Mouse (Mus musculus) neural tube, embryonic 11.5 days (tissue): ENCODE measurements around the gene Ino80e. TPM values are rescaled to one million over a fixed set of nuclear protein-coding genes. Genes with fewer than 3 reads are reported as not detected.
A peak's percentile ranks its signal among the peaks of the same experiment; 100 is the strongest.

Experiments used
- ATAC-seq: fragments of 200-750 bp; cut with Nextera tagmentation; 2 replicates; pipeline ENCODE4 v1.8.0; 2017; ENCODE audit warnings: moderate number of reproducible peaks, mild to moderate bottlenecking, moderate TSS enrichment, moderate library complexity; ENCODE audit not compliant: insufficient read depth, low FRiP score, low TSS enrichment
- DNase-seq: peaks from one replicate; pipeline ENCODE4 v3.0.0-alpha.2; 2015; ENCODE audit warnings: low spot score
- H3K27ac ChIP-seq: fragments of 300-500 bp; sonication (generic); 2 replicates; pipeline ENCODE4 v1.5.1; 2014; ENCODE audit warnings: low read depth, mild to moderate bottlenecking, low read length
- H3K27me3 ChIP-seq: fragments of 300-500 bp; sonication (generic); 2 replicates; pipeline ENCODE4 v1.6.1; 2014; ENCODE audit warnings: mild to moderate bottlenecking, low read length, mixed read lengths; ENCODE audit not compliant: control insufficient read depth, insufficient read depth
- H3K36me3 ChIP-seq: fragments of 300-500 bp; sonication (generic); 2 replicates; pipeline ENCODE4 v1.6.1; 2014; ENCODE audit warnings: mild to moderate bottlenecking, low read length, moderate library complexity, mixed read lengths; ENCODE audit not compliant: control insufficient read depth, insufficient read depth
- H3K4me1 ChIP-seq: fragments of 300-500 bp; sonication (generic); 2 replicates; pipeline ENCODE4 v1.6.1; 2014; ENCODE audit warnings: low read length, mixed read lengths; ENCODE audit not compliant: control insufficient read depth, insufficient read depth
- H3K4me2 ChIP-seq: fragments of 300-500 bp; sonication (generic); 2 replicates; pipeline ENCODE4 v1.6.1; 2014; ENCODE audit warnings: low read depth, mild to moderate bottlenecking, moderate library complexity
- H3K4me3 ChIP-seq: fragments of 300-500 bp; sonication (generic); 2 replicates; pipeline ENCODE4 v1.5.1; 2014; ENCODE audit warnings: low read depth, low read length
- H3K9ac ChIP-seq: fragments of 300-500 bp; sonication (generic); 2 replicates; pipeline ENCODE4 v1.6.1; 2014; ENCODE audit warnings: mild to moderate bottlenecking, low read length
- H3K9me3 ChIP-seq: fragments of 300-500 bp; sonication (generic); 2 replicates; pipeline ENCODE4 v1.6.1; 2016; ENCODE audit warnings: low read length; ENCODE audit not compliant: control insufficient read depth
- WGBS: fragments of 180-500 bp; shearing (Covaris S2); extraction: QIAGEN DNeasy Blood & Tissue Kit; methylation state at CpG from one replicate; pipeline ENCODE4 v1.1.7; 2014; 5-methylcytosine and 5-hydroxymethylcytosine counted together
- polyA plus RNA-seq: library from polyadenylated mRNA; unstranded; fragments of >200 nt; fragmentation: Nextera tagmentation; extraction: Ambion mirVana; gene quantifications from 2 replicates; pipeline ENCODE4 v1.2.1, GENCODE M21; 2014

Gene Ino80e
- polyA plus RNA-seq, 1 experiment from 2014 or later, result 96.3 TPM

DNA sequence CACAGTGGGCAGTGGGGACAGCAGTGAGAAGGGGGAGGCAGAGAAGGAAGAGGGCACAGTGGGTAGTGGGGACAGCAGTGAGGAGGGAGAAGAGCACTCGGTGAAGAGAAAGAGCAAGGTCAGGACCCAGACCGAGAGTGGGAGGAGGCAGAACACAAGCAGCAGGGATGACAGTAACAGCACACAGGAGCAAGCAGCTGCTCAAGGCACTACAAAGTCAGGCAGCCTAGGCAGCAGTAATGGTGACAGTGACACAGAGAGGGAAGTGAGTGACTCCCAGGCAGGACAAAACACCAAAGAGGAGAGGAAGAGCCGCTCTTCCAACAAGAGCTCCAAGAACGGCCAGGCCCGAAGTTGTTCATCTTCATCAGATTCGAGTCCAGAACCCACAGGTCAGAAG is 1.6 kb upstream of the Ino80e start:
- Histone ChIP-seq H3K4me2 (peak overlapping the region; percentile 85), H3K27me3 (no peaks in the 10 kb centered on the region), H3K4me3 (peak overlapping the region; percentile 60; the same call in 1 of the 2 replicates), H3K4me1 (peaks cover 22% of the 10 kb centered on the region), H3K9me3 (no peaks in the 10 kb centered on the region), H3K27ac (0 out of 2 replicates have a peak overlapping the region, but pooled peaks have one; percentile 14), H3K9ac (peak overlapping the region; percentile 70), H3K36me3 (peaks cover 18% of the 10 kb centered on the region)
- no peak for DNase-seq
- 69% methylated on average over 6 of the region's 6 CpGs for WGBS
- ATAC-seq, result no peak

DNA sequence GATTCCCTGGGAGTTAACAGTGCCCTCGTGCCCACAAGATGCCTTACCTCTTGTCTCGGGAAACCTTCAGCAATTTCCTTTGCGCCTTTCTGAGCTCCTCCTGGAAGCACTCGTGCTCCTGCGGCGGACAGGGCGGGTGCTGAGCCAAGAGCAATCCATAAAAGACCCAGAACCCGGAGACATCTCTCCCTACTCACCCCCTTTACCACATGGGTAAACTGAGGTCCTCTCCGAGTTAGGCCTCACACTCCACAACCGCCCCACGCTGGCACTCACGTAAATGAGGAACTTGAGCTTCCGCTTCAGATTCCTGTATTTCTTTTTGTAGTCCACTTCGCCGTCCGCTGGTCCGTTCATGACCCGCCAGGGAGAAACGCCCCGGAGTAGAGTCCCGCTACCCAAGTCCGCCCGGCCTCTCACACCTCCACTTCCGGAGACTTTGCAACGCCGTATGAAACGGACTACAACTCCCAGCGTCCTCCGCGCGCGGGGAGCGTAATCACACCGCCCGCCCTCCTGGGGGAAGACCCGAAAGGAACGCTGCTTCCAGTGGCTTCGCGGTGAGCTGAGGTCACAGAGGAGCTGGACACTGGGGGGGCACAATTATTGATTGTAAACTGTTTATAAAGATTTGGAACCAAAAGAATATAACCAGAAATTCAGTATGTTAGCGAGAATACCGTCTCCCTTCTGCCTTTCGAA is 597 bp downstream of the Ino80e start, which contains the start of gene Hirip3:
Hirip3 (plus strand) TSS at position 544 of the 702 bp plus-strand sequence.
- peaks cover 22% of the 10 kb centered on the region for H3K4me1 ChIP-seq
- peak within 1 kb of the TSS; percentile 85 for H3K4me2 ChIP-seq
- H3K9ac ChIP-seq, result peak within 1 kb of the TSS; percentile 70
- H3K9me3 ChIP-seq, result no peaks in the 10 kb centered on the region
- H3K27me3 ChIP-seq, result no peaks in the 10 kb centered on the region
- H3K4me3 ChIP-seq, result peak within 1 kb of the TSS; percentile 60
- ATAC-seq, result peak; percentile 81
- WGBS, result 2% methylated on average over 42 of the region's 42 CpGs
- H3K27ac ChIP-seq, result peak within 1 kb of the TSS; percentile 78
- H3K36me3 ChIP-seq, result peaks cover 13% of the 10 kb centered on the region
- DNase-seq, result peak; percentile 96

DNA sequence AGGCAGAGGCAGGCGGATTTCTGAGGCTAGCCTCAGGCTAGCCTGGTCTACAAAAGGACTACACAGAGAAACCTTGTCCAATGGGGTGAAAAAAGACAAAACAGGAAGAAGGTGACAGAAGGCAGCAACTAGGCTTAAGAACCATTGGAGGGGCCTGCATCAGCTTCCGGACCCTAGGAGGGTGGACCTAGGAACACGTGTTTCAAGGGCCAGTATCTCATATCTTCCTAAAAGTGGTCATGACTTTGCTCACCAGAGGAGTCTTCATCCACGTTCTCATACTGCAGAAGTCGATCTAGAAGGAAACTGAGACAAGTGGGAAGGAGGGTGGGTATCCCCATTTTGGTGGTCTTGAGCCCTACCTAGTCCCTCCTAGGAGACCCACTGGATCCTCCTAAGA is 1.2 kb downstream of the Ino80e start:
- ATAC-seq (no peak), DNase-seq (no peak)
- H3K4me3 ChIP-seq, result peak overlapping the region; percentile 60
- no peaks in the 10 kb centered on the region for H3K27me3 ChIP-seq
- H3K9ac ChIP-seq, result peak overlapping the region; percentile 70
- no peaks in the 10 kb centered on the region for H3K9me3 ChIP-seq
- no peak overlapping the region for H3K27ac ChIP-seq
- peaks cover 22% of the 10 kb centered on the region for H3K4me1 ChIP-seq
- peak overlapping the region; percentile 85 for H3K4me2 ChIP-seq
- H3K36me3 ChIP-seq, result peaks cover 8% of the 10 kb centered on the region
- WGBS, result 68% methylated on average over 5 of the region's 5 CpGs

DNA sequence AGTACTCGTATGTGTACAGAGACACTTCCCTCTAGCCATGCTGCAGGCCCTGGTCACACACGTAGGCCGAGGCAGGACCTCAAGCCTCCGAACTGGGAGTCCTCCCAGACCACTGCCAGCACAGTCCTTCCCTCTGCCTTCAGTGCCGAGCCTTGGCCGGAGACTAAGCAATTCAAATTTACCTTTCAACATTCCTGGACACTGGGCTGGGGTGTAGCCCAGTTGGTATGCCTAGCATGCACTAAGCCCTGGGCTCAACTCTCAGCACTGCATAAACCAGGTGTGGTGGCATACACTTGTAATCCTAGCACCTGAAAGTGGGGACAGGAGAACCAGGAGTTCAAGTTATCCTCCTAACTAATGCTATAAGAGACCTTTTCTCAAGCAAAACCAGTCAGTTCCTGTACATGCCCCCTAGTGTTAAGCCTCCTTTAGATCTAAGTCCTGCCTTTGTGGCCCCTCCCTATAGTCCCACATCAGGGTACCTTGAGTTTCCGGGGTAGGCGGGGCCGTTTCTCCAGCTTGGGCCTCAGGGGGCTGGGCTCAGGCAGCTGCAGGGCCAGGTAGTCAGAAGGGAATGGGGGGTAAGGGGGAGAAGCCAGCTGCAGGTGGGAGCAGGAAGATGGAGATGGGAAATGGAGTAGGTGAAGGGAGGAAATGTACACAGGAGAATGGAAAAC is 5.3 kb downstream of the Ino80e start:
- no peak for DNase-seq
- Histone ChIP-seq H3K9ac (no peak overlapping the region), H3K27me3 (no peaks in the 10 kb centered on the region), H3K4me3 (no peak overlapping the region), H3K36me3 (peaks cover 15% of the 10 kb centered on the region), H3K4me1 (peaks cover 4% of the 10 kb centered on the region; the same call in 1 of the 2 replicates), H3K9me3 (no peaks in the 10 kb centered on the region), H3K27ac (no peak overlapping the region), H3K4me2 (no peak overlapping the region)
- no peak for ATAC-seq
- 68% methylated on average over 9 of the region's 9 CpGs for WGBS

DNA sequence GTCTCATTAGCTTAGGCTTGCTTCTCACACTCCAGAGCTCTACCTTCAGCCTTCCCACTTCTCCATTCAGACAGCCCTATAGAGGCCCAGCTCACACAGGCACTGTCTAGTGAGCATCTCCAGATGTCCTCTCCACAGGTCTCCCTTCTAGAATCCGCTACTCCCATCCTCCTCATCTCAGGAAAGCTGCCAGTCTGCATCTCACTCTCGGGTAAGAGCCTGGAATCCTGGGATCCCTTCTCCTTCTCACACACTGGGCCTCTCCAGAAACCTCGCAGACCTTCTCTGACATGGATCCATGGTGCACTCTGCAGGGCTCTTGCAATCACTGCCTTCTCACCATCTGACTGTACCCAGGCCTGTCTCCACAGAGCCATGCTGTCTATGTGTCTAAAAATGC is 6.5 kb downstream of the Ino80e start:
- Histone ChIP-seq H3K4me3 (no peak overlapping the region), H3K27ac (no peak overlapping the region), H3K36me3 (peaks cover 17% of the 10 kb centered on the region), H3K4me2 (no peak overlapping the region), H3K27me3 (no peaks in the 10 kb centered on the region), H3K4me1 (no peaks in the 10 kb centered on the region; the same call in 1 of the 2 replicates), H3K9ac (no peak overlapping the region), H3K9me3 (no peaks in the 10 kb centered on the region)
- DNase-seq (no peak), ATAC-seq (no peak)
- WGBS, result 85% methylated on average over 3 of the region's 3 CpGs

DNA sequence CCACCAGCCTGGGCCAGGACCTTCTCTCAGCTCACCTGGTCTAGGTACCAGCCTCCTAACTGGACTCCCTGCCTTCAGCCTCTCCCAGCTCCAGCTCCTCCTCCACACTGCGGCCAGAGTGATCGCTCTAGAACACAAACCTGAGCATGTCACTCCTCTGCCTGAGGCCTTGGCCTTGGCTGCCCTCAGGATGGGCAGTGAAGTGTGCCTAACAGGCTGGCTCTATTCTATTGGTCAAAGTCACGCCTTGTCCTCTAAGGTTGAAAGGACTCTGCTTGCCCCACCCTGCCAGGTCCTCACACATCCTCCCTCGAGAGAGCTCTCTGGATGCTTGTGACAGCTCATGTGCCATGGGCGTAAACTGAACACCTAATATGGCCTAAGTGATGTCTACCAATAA is 8.7 kb downstream of the Ino80e start:
- ATAC-seq (no peak), DNase-seq (no peak)
- Histone ChIP-seq H3K9ac (no peak overlapping the region), H3K27ac (no peak overlapping the region), H3K4me1 (peaks cover 3% of the 10 kb centered on the region), H3K4me3 (no peak overlapping the region), H3K4me2 (no peak overlapping the region), H3K36me3 (peaks cover 14% of the 10 kb centered on the region), H3K9me3 (no peaks in the 10 kb centered on the region), H3K27me3 (peaks cover 11% of the 10 kb centered on the region)
- WGBS, result 88% methylated on average over 5 of the region's 5 CpGs

DNA sequence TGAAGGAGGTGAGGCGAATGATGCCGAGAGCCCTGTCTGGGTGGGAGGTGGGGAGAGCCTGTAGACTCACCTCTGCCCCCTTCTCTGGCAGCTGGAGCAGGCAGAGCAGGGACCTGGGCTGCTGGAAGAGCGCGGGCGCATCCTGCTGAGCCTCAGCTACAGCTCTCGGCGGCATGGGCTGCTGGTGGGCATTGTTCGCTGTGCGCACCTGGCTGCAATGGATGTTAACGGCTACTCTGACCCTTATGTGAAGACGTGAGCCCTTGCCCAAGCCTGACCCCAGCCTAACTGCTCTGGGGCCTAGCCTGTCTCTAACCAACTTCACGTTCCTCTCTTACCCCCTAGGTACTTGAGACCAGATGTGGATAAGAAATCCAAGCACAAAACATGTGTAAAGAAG is 11.0 kb downstream of the Ino80e start:
- DNase-seq (no peak), ATAC-seq (no peak)
- Histone ChIP-seq H3K27me3 (peaks cover 15% of the 10 kb centered on the region), H3K4me1 (peaks cover 12% of the 10 kb centered on the region), H3K9ac (no peak overlapping the region), H3K36me3 (peaks cover 9% of the 10 kb centered on the region), H3K9me3 (no peaks in the 10 kb centered on the region), H3K4me3 (no peak overlapping the region), H3K27ac (no peak overlapping the region), H3K4me2 (no peak overlapping the region)
- 42% methylated on average over 12 of the region's 12 CpGs for WGBS

DNA sequence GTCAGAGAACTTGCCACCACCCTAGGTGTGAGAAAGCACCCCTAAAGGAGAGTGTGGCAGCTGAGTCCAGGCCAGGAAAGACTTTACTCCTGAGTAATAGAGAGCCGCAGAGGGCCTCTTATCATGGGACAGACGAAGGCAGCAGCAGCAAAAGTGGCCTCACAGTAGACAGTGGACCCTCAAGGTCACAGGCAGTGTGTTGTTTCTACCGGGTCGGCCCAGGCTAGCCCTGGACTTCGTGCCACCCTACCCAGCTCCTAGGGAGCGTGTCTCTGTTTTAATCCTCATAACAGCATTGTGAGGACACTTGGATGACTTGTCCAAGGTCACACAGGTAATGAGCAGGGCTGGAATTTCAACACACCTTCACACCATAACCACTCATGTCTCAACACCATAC is 12.0 kb downstream of the Ino80e start:
- Histone ChIP-seq H3K9ac (no peak overlapping the region), H3K4me3 (no peak overlapping the region), H3K27ac (no peak overlapping the region), H3K9me3 (no peaks in the 10 kb centered on the region), H3K27me3 (peaks cover 15% of the 10 kb centered on the region), H3K4me2 (no peak overlapping the region), H3K36me3 (peaks cover 9% of the 10 kb centered on the region), H3K4me1 (peaks cover 12% of the 10 kb centered on the region)
- 98% methylated on average over 6 of the region's 6 CpGs for WGBS
- DNase-seq, result no peak
- ATAC-seq, result no peak

DNA sequence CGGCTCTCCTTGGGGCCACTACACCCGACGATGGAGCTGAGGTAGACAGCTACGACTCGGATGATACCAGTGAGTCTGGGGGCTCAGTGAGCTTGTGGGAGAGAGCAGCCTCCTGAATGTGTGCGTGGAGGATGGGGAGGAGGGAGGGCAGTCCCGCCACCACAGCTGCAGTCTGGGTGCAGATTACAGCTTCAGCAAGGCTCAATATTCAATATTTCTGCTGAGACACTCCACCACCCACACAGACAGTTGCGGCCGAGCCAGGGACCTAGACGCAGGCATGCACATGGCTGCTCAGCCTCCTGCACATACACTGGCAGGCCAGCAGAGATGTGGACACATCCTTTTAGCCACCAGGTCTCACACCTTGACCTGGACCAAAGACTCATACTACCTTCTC is 13.4 kb downstream of the Ino80e start:
- H3K4me1 ChIP-seq, result peaks cover 12% of the 10 kb centered on the region
- peak overlapping the region; percentile 60; the same call in 1 of the 2 replicates for H3K4me3 ChIP-seq
- ATAC-seq (no peak), DNase-seq (no peak)
- H3K27ac ChIP-seq, result no peak overlapping the region
- H3K4me2 ChIP-seq, result peak overlapping the region; percentile 100
- H3K9ac ChIP-seq, result peak overlapping the region; percentile 65
- H3K36me3 ChIP-seq, result peaks cover 9% of the 10 kb centered on the region
- WGBS, result 22% methylated on average over 10 of the region's 10 CpGs
- H3K9me3 ChIP-seq, result no peaks in the 10 kb centered on the region
- peaks cover 15% of the 10 kb centered on the region for H3K27me3 ChIP-seq
